Mouse (Mus musculus): ENCODE data around the gene Cpne5.

Cpne5 gene

DNA sequence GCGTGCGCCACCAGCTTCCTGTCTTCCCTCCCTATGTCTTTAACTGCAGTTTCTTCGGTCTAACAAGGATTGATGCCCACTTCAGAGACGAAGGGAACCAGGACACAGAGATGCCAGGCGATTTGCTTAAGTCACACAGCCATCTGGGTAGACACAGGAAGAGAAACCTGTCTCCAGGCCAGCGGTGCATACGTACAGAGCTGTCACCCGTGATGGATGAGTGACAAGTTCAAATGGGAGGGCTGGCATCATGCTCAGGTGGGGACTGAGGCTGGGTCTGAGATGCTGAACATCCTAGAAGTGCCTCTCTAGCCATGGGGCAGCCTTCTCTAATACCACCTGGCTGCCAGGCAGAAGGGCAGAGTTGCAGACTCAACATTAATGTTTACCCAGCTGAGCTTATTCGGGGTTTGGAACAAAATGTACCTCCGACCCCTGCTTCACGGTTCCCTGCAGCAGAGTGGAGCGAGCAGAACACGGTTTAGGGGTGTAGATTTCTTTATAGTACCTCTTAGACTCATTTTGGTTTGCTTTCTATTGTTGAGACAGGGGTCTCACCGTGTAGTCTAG lies 67.5 kb downstream of the Cpne5 start:
- no peak for DNase-seq (ENCODE audit: low spot score in 2 of 2)

DNA sequence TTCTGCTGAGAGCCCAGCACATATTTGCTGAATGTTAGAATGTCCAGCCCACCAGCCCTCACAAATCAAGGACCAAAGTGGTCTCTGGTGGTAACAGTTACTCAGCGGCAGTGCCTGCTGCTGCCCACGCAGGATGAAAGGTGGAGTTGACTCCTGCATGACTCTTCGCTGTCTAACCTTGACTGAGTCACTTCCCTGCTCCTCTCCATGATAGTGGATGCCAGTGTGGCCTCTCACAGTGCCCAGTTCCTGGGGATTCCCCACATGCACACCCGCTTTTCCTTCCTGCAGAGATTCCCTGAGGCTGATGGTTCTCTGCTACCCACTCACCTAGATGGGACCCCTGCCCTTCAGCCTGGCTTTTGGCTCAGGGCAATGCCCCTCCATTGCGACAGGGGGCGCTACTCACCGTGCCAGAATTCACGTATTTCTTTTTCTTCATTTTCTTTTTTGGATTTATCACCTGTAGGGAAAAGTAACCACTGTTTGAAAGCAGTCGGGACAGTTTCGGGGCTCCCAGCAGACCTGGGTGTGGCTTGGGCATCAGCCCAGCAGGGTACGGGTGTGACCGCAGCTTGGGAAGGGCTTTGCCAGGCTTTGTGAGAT lies 68.9 kb downstream of the Cpne5 start:
- no peak for DNase-seq (ENCODE audit: low spot score in 2 of 2)

DNA sequence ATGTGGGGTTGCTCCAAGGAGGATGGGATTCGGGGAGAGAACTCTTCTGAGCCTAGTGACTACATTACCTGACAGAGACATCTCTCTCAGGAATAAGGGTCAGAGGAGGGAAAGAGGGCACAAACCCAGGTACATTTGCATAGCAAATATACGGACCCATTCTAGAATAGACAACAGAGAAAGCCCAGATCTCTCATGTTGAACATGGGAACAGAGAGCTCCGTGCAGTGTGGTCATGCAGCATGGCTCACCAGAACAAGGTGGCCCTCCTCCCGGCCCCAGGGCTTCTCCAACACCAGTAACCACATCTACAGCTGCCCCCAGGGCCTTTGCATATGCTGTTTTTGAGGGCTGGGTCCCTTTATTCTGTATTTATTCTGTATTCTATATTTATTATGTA lies 69.5 kb downstream of the Cpne5 start:
- DNase-seq (ENCODE audit: low spot score in 2 of 2): no peak

DNA sequence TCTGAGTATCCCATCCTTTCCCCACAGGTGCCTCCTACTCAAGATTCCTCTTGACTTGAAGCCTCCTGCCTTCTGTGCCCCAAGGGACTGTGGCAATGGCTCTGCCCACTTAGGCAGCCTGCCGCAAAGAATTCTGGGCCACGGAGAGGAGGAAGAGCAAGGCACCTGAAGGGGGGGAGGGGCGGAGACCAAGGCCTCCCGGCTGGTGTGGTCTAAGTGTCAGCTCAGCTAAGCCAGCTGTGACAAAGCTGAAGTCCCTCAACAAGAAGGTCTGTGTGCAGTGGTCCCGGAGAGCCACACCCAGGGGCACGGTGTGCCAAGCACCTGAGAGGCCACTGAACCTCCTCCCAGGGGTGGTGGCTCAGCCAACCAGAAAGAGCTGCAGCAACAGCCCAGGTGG lies 70.6 kb downstream of the Cpne5 start:
- DNase-seq (ENCODE audit: low spot score in 2 of 2): peak; percentile 75 to 86

DNA sequence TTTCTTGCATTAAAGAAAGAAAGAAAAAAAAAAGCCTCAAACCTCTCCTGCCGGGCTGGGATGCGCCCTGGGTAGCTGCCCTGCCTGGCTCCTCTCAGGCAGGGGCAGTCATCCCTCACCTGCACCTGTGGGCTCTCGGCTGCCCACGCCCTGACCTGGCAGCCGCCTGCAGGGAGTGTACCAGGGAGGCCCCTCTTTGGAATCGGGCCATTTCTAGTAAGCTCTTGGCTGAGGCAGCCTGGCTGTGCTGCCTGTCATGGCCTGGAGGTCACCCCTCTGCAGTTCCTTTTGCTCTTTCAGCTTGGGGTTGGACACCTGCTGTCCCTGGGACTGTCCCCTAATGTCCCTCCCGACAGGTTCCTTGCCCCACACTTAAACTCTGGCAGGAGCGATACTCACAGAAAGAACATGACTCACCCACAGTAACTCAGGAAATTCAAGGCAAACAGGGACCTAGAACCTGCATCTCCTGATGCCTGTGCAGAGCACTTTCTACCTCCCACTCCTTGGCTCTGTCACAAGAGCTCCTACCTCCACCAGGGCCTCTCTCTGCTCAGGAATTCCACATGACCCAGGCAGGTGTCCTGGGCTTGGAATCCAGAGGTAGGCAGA lies 71.9 kb downstream of the Cpne5 start:
- no peak for DNase-seq (ENCODE audit: low spot score in 2 of 2)

DNA sequence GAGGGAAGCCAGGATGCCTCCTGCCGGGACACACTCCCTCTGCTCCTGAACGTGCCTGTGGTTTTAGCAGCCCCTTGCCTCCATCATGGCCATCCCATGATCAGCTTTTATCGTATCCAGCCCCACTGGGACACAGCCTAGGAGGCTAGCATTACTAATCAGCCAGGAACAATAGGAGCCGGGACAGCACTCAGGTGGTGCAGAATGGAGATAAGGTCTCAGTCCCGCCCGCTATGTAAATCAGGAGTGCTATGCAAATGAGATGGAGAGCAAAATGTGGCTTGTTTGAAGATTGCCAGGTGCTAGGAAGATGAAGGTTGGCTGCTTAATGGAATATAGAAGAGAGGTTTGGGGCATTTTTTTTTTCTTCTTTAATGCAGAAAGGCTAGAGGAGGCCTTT lies 72.5 kb downstream of the Cpne5 start:
- DNase-seq (ENCODE audit: low spot score in 2 of 2): peak in 1 of 2 experiments; percentile 42

DNA sequence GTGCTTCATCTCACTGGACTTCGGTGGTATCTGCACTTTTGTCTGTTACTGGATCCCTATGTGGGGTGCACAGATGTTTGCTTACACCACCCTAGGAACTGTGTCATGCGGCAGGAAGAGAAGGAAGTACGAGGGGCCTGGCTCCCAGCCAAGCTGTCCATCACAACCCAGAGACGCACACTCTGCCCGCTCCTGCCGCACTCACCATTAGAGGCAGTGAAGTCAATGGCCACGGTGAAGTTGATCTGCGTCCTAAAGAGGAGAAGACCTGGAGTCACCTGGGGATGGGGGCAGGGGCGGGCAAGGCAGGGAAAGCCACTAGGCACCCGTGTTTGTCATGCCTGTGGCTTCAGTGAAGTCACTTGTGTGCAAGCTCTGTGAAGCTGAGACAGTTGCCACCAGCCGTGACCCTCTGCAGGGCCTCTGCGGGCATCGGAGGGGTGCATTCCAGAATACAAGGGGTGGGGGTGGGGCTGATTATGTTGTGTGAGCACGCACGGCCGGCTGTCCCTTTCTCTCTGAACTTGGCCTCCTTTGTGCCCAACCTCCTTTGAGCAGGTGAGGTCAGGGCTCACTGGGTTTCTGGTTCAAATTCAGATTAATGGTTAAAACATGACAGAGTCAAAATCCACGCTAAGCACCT lies 73.4 kb downstream of the Cpne5 start:
- DNase-seq (ENCODE audit: low spot score in 2 of 2): peak; percentile 52 to 79

DNA sequence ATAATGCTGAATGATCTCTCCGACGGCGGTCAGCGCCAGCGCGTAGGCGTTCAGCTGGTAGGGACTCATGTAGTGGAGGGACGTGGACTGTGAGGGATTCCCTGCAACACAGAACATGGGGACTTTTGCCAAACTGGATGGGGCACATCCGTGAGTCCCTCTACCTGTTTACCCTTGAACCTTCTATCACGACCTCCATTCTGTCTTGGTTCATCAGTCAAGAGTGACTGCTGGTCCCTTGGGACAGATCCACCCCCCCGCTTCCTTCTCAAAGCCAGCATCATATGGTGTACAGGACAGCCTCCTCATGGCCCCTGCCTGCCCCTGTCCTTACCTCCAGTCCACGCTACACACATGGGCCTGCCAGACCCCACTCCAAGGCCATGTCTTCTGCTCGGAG lies 75.6 kb downstream of the Cpne5 start:
- DNase-seq (ENCODE audit: low spot score in 2 of 2): no peak

DNA sequence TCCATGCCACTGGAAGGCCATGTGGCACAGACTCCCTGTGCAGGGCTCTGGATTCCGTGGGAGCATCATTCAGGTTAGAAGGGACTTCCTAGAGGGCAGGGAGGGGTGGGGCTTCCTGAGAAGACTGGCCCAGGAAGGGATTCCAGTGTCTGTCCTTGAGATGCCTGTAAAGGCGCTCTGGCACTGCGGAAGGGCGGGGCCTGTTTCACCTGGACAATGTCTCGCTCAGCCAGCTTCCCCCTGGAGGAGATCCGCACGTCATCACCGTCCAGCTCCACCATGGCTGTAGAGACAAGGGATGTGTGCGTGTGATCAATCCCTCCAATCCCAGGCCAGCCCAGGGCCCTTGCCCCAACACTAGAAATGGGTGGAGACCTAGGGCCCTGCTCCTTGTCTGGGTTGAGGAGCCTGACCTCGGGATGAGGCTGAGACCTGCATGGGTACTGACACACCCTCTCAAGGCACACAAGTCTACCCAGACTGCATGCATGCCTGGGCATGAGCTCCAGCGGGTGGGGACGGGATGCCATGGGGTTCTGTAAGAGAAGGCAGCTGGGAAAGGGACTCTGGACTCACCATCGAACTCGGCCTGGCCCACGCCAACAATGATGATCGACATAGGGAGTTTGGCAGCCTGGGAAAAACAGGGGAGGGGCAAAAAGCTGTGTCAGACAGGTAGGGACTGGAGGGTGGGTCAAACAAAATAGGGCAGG lies 78.1 kb downstream of the Cpne5 start:
- DNase-seq (ENCODE audit: low spot score in 2 of 2): no peak

DNA sequence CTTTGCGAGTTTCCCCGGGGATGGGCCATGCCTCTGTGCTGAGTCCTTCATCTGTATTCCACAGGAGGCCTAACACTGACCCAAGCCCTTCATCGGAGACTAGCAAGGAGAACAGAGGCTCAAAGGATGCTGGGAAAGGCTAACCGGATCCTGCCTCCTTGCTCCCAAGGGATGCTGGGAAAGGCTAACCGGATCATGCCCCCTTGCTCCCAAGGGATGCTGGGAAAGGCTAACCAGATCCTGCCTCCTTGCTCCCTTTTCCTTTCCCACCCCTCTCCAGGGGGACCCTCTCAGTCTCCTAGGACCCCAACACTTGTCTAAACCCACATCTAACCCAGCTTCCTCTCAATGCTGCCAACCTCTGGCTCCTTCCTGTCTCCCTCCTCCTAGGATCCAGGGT lies 78.6 kb downstream of the Cpne5 start:
- DNase-seq (ENCODE audit: low spot score in 2 of 2): no peak

DNA sequence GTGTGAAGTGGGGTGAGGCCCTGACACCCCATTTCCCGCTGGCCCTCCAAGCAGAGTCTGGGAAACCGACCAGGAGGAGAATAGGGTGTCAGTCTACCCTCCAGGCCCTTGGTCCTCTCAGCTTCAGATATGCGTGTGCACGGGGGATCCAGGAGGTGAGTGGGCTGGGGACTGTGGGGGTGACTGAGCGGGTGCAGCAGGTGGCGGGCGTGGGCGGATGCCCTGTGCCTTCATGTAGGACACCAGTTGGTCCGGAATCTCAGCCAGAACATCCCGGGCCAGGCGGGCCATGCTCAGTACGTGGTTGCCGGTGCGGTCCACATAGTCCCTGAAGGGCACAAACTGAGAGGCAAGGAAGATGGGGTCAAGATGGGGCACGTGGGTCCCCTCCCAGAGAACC lies 79.1 kb downstream of the Cpne5 start:
- no peak for DNase-seq (ENCODE audit: low spot score in 2 of 2)

DNA sequence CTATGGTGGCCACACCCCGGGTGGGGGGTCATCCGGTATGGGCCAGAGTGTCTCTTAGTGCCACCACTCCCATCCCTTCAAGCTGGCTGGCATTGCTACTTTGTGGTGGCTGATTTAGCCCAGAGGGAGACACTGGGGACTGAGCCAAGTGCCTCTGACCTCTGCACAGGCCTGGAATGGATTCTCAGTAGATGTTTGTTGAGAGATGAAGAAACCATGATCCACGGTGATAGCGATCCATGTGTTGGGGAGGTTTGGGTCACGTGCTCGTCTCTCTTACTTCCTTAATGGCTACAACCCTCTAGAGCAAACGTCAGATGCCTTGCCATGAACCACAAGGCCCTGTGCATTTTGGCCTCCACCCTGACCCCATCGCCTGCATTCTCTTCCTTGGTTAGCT lies 81.1 kb downstream of the Cpne5 start:
- no peak for DNase-seq (ENCODE audit: low spot score in 2 of 2)

DNA sequence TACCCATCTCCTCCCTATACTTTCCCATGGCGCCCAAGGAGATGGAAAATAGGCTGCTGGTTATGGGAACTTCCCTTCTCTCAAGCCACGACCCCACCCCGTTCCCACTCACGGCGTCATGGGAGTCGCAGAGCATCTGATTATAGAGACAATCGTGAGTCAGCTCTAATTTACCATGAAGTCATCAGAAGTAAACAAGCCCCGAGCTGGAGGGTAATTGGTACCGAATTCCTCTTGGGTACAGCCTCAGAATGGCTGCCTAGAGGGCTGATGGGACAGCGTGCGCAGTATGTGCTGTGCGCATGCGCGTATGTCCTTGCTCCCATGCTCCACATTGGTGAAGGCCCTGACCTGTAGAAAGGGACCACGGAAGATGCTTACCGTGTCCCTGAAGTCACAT lies 81.6 kb downstream of the Cpne5 start:
- no peak for DNase-seq (ENCODE audit: low spot score in 2 of 2)

DNA sequence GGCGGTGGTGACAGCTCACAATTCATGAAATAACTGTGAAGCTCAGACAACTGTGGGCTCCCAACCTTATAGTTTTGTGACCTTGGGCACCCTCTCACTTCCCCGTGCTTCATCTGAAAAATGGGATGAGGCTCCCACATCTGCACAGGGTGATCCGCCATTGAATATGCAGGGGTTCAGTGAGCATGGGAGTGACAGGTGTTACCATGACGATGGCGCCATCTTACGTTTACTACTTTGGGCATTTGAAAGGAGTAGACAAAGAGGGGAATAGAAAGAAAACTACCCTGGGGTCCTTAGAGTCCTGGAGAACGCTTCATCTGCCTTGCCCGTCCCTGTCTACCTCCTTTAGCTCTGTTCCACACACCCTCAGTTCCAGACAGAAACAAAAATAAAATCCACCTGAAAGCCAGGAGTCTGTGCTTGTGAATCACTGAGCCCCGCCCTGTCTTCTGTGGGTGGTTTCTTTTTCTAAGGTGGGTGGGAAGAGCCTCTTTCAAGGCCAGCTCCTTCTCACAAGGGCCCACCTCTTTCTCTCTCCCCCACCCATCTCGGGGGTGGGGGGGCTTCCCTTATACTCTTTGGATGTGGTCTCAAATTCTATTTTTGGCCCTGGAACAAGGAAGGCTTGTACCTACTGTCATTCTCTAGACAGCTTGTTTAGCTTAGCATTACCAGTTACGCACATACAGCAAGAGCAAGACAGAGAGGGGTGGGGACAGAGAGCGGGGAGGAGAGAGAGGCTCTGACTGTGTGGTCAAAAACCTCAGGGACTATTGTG lies 82.4 kb downstream of the Cpne5 start:
- DNase-seq (ENCODE audit: low spot score in 2 of 2): no peak

DNA sequence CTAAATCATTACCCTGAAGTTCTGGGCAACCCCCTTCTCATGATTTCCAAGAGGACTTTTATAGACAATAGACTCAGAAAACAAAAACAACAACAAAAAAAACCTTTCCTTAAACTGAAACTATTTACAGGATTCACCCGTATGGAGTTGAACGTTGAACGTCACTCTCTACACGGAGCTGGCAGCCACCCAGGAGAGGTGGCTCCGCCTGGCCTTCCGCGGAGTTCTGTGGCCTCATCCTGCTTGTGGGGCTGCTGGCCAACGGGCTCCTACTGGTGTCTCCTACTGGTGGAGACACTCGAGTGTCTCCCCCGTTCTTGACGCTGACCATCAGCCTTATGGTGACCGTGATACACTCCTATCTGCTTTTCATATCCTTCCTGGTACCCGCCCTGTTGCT lies 83.7 kb downstream of the Cpne5 start:
- no peak for DNase-seq (ENCODE audit: low spot score in 2 of 2)

DNA sequence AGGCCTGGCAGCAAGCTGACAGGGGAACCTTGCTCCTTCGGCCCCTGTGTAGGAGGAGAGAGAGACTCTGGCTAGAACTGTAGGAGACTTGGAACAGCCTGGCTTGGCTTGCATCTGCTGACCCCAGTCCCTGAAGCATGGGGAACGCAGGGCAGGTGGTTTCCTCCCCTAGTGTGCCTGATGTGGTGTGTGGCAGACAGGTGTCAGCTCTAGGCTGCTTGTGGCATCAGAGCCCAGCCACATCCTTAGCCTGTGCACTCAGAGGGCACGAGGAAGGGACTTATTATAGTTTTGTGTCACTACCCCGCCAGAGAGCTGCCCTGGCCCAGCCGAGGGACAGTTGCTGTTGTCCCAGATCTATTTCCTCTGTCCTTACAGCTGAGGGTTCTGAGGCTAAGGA lies 85.4 kb downstream of the Cpne5 start:
- no peak for DNase-seq (ENCODE audit: low spot score in 2 of 2)

DNA sequence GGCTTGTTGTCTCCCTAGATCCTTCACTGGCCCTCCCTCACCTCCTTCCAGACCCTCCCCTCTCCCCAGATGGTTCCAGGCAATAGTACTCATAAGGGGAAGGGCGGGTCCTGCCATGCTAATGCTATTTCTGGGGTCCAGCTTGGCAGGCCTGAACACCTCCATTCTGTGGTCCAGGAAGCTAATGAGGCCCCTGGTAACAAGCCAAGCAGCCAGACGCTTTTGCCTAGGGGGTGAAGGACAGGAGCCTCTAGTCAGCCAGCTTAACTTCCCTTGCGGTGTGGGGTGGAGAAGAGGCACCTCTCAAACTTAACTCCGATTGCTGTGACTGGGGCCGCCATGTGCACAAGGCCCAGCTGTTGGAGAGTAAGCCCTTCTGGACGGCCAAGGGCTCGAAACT lies 88.2 kb downstream of the Cpne5 start:
- no peak for DNase-seq (ENCODE audit: low spot score in 2 of 2)

DNA sequence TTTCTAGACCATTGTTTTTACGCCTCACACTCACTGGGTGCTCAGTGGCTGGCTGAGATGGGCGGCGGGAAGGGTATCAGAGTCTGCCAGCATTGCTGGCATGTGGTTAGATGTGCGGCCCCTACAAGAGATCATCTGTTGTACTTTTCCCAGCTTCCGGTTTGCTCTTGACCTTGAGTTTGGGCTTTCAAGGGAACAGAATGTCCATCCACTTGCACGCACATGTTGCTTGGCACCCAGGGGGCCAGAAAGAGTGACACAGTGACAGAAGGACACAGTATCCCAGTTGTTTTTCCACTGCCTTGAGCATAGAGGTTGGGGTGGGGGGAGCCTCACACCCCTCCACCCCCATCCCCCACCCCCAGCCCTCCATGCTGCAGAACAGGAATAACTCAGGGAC lies 90.2 kb downstream of the Cpne5 start:
- DNase-seq (ENCODE audit: low spot score in 2 of 2): no peak

DNA sequence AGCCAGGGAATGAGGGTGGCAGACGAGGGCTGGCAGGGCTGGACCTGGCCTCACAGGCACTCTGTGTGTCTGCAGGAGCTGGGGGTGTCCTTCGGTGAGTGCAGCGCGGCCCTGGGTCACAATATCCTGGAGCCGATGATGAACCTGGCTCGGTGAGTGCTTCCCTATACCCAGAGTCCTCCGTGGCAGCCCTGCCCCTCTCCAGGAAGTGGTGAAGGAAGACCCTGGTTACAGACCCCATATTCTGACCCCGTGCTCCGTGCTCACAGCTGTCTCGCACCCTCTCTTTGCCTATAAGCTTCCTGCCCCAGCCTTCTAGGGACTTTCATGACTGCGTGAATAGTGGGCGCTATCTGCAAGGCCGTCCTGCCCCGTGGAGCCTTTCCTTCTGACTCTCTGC lies 90.7 kb downstream of the Cpne5 start:
- no peak for DNase-seq (ENCODE audit: low spot score in 2 of 2)

DNA sequence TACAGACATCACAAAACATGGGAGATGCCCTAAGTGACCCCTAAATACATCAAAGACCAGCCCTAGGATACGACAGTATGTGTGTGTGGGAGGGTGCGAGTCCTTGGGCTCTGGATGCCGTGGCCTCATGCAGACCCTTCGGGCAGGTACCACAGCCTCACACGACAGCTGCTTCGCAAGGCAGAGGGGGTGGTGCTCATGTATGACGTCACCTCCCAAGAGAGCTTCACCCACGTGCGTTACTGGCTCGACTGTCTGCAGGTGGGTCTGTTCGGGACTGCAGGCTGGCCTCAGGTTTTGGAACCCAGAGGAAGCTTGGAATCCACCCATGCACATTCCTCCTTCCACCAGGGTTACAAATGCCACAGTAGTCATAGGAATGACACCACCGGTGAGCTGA lies 92.9 kb downstream of the Cpne5 start:
- no peak for DNase-seq (ENCODE audit: low spot score in 2 of 2)

DNA sequence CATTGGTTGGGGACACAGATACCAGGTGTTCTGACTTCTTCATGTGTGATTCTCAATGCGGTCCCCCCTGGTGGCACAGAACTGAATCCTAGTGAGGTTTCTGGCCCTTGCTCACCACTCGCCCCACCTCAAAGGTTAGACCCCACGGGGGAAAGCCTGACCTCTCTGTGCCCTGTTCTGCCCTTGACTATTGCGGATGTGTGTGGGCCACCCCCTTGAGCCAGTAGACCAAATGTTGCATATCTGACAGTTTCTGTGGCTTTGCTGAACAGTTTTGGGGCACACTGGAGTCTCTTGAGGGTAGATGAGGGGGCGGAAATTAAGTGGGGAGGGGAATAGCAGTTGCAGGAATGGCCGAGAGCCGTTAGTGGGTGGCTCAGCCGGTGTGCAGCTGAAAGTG lies 94.7 kb downstream of the Cpne5 start:
- no peak for DNase-seq (ENCODE audit: low spot score in 2 of 2)

DNA sequence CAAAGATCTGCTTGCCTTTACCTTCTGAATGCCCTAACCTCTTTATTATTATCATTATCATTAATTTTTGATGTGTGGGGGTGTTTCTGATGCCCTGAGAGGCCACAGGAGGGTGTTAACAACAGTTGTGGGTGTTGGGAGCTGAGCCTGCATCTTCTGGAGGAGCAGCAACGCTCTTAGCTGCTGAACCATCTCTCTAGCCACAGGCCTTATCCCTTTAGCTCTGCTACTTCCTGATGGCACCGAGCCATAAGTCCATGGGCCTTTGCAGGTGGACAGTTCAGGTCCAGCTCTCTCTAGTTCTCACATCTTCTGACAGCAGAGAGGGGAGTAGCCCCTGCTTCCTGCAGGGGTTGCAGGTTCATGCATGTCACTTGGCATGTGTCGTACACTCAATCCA lies 96.4 kb downstream of the Cpne5 start:
- no peak for DNase-seq (ENCODE audit: low spot score in 2 of 2)

All from spleen, postnatal 4 days (tissue).